Mouse (Mus musculus): ENCODE results near the gene Dusp3. TPM values are rescaled to one million over a fixed set of nuclear protein-coding genes. Genes with fewer than 3 reads are reported as not detected.

Dusp3 gene
- polyA plus RNA-seq, 1 experiment from 2014 or later: 16.0 TPM

DNA sequence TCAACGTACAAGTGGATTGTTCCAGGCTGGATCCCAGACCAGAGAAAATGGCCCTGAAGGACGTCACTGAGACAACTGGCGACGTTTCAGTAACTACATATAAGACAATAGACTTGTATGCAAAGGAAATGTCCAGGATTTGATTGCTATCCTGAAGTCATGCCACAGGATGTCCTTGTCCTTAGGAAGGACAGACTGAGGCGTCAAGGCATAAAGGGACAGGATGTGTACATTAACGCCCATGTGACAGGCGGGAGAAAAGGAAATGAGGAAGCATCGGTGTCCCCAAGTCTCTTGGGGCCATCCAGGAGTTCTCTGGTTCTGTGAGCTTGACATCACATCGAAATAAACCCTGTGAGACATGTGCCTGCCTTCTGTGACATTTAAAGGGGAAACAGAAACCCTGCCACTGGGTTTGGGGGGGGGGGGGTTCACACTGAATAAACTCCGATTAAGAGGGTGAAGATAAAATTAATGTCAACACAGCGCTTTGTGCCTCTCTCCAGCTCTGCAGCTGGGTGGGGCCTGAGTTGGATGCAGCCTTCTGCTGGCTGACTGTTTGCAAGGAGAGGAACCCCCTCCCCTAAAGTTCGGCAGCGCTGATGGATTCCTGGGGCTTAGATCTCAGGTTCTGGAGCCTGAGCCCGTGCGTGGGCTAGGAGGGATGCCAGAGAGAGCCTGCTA lies 22.3 kb upstream of the Dusp3 start:
- Histone ChIP-seq H3K27me3 (no peaks in the 10 kb centered on the region), H3K9ac (0 out of 2 replicates have a peak overlapping the region, but pooled peaks have one; percentile 3), H3K4me1 (replicated peaks) (peaks cover 25% of the 10 kb centered on the region), H3K36me3 (peaks cover 83% of the 10 kb centered on the region), H3K4me3 (no peak overlapping the region), H3K9me3 (no peaks in the 10 kb centered on the region), H3K27ac (peak overlapping the region; percentile 90), H3K4me2 (no peak overlapping the region)
- WGBS: 83% methylated on average over 15 of the region's 15 CpGs
- ATAC-seq (ENCODE audit: low FRiP score): no peak

DNA sequence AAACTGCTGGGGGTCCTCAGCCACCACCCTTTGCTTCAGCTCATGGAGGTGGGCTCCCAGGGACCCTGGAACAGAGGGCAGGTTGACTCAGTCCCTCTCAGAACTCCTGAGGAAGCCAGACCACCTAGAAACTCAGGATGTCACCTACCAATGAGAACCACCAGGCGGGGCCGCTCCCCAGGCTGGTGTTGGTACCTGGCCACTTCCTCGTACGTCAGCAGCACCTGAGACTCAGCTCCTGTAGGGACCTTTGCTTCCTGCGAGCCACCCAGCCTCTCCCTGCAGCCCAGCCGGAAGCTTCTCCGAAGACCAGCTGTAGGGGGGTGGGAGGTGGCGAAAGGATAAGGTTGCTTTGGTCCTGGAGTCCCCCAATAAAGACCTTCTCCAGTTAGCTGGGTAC lies 21.6 kb upstream of the Dusp3 start:
- H3K4me3 ChIP-seq: no peak overlapping the region
- WGBS: 94% methylated on average over 8 of the region's 8 CpGs
- no peak for ATAC-seq (ENCODE audit: low FRiP score)
- H3K4me2 ChIP-seq: no peak overlapping the region
- peaks cover 25% of the 10 kb centered on the region for H3K4me1 ChIP-seq (replicated peaks)
- no peak overlapping the region for H3K9ac ChIP-seq
- peaks cover 85% of the 10 kb centered on the region for H3K36me3 ChIP-seq
- no peaks in the 10 kb centered on the region for H3K9me3 ChIP-seq
- H3K27me3 ChIP-seq: no peaks in the 10 kb centered on the region
- no peak overlapping the region for H3K27ac ChIP-seq

DNA sequence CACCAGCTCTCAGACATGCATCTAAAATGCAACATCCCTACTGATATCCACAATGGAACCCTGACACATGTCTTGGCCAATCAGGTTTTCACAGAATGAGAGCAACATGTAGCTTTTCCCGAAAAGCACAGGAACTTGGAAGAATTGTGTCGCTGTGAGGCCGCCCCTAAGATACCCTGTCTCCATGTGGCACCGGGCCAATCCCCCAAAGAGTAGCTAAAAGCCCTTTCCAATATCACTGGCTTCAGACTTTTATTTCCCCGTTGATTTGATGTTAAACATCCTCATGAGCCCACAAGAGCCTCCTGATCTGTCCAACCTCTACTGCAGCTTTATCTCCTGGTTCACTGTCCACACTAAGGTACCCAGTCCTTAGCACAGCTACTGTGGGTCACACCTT lies 19.9 kb upstream of the Dusp3 start:
- 0 out of 2 replicates have a peak overlapping the region, but pooled peaks have one; percentile 8 for H3K27ac ChIP-seq
- 78% methylated on average over 5 of the region's 5 CpGs for WGBS
- H3K4me3 ChIP-seq: no peak overlapping the region
- H3K36me3 ChIP-seq: peaks cover 77% of the 10 kb centered on the region
- no peak overlapping the region for H3K4me2 ChIP-seq
- no peaks in the 10 kb centered on the region for H3K27me3 ChIP-seq
- ATAC-seq (ENCODE audit: low FRiP score): no peak
- H3K4me1 ChIP-seq (replicated peaks): peaks cover 25% of the 10 kb centered on the region
- no peak overlapping the region for H3K9ac ChIP-seq
- H3K9me3 ChIP-seq: no peaks in the 10 kb centered on the region

DNA sequence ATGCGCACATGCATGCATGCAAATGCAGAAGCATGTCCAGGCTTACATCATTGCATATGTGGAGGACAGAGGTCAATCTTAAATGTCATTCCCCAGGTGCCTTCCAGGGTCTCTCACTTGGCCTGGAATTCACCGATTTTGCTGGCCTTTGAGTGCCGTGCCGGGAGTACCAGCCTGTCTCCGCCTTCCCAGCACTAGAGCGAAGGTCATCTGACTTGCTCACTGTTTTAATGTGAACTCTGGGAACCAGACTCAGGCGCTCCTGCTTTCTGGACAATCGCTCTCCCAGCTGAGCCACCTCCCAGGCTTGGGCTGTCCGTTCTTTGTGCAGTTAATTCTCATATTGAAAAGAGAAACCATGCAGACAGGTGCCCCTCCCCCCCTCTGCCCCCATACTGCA lies 19.5 kb upstream of the Dusp3 start:
- Histone ChIP-seq H3K9me3 (no peaks in the 10 kb centered on the region), H3K4me1 (replicated peaks) (peaks cover 25% of the 10 kb centered on the region), H3K27ac (0 out of 2 replicates have a peak overlapping the region, but pooled peaks have one; percentile 8), H3K36me3 (peaks cover 78% of the 10 kb centered on the region), H3K9ac (no peak overlapping the region), H3K4me2 (no peak overlapping the region), H3K27me3 (no peaks in the 10 kb centered on the region), H3K4me3 (no peak overlapping the region)
- ATAC-seq (ENCODE audit: low FRiP score): no peak
- WGBS: 45% methylated on average over 9 of the region's 9 CpGs

DNA sequence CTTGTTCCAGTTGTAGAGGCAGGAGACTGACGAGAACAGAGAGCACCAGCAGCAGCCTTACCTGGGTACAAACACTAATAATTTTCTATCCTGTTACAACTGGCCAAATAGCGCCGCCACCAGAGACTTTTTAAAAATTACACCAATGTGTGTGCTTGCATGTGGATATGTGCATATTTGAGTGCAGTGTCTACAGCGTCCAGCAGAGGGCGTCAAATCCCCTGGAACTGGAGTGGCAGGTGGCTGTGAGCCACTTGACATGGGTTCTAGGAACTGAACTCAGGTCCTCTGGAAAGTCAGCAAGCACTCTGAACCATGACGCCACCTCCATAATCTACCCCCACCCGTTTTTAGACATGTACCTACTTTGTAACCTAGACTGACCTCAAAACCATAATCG lies 17.4 kb upstream of the Dusp3 start:
- 92% methylated on average over 8 of the region's 8 CpGs for WGBS
- Histone ChIP-seq H3K4me1 (replicated peaks) (peaks cover 11% of the 10 kb centered on the region; the same call in 1 of the 2 replicates), H3K36me3 (peaks cover 78% of the 10 kb centered on the region), H3K27ac (no peak overlapping the region), H3K27me3 (no peaks in the 10 kb centered on the region), H3K4me3 (no peak overlapping the region), H3K9me3 (no peaks in the 10 kb centered on the region), H3K4me2 (no peak overlapping the region), H3K9ac (no peak overlapping the region)
- ATAC-seq (ENCODE audit: low FRiP score): no peak

DNA sequence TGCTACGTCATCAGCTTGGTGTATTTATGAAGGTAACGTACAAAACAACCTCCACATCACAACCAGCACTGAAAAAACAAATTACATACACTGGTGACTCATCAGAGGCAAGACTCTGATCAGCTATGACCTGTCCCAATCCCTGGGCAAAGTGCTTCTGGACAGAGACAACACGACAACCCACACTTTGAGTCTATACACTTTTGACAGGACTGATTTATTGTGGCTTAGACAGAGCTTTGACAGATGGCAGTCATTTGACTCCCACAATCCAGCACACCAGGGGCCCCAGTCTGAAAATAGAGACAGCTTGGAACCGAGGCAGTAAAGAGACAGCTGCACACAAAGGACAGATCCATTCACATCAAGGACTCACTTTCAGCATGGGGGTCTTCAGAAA lies 12.7 kb upstream of the Dusp3 start:
- Histone ChIP-seq H3K27ac (0 out of 2 replicates have a peak overlapping the region, but pooled peaks have one; percentile 6), H3K9ac (no peak overlapping the region)
- no peak for ATAC-seq (ENCODE audit: low FRiP score)

DNA sequence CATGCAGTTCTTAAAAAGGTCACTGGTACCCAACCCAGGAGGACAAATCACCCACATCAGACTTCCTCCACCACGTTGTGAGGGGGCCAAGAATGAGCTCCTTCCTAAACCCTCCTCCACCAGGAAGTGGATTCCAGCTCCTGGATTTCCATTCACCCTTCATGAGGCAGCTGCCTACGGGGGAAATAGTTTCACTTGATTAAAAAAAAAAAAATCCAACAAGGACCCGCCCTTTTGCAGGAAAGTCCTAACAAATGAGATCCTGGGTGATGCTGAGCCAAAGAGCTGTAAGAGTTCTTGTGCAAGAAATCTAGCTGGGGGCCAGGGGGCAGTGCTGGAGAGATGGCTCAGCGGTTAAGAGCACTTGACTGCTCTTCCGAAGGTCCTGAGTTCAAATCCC lies 11.4 kb upstream of the Dusp3 start:
- WGBS: 53% methylated on average over 5 of the region's 5 CpGs
- no peak for ATAC-seq (ENCODE audit: low FRiP score)
- H3K4me2 ChIP-seq: no peak overlapping the region

More for the DNA sequence above, 12.7 kb upstream of the Dusp3 start:
- Histone ChIP-seq H3K4me2 (no peak overlapping the region), H3K27me3 (no peaks in the 10 kb centered on the region), H3K4me3 (no peak overlapping the region), H3K9me3 (no peaks in the 10 kb centered on the region), H3K4me1 (replicated peaks) (peaks cover 4% of the 10 kb centered on the region; the same call in 1 of the 2 replicates), H3K36me3 (peaks cover 45% of the 10 kb centered on the region)
- WGBS: 45% methylated on average over 4 of the region's 4 CpGs

DNA sequence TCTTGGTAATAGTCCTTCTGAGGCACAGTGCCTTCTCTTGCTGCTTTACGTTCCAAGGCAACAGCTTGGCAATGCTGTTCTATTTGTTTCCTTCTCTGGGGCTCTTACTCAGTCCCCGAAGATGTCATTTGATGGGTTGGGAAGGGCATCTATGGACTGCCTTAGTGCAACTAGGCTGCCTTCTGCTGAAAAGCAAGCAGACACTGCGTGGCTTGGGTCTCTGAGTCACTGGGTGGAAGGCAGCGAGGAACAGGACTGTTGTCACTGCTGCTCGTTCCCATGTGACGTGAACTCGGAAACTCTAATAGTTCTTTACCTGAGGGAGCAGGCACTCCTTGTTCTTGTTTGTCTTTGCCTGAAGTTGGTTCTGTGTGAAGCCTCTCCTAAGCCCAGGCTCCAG lies 9.1 kb upstream of the Dusp3 start:
- Histone ChIP-seq H3K9me3 (no peaks in the 10 kb centered on the region), H3K9ac (no peak overlapping the region), H3K4me1 (replicated peaks) (peaks cover 4% of the 10 kb centered on the region; the same call in 1 of the 2 replicates), H3K27me3 (no peaks in the 10 kb centered on the region), H3K27ac (no peak overlapping the region), H3K36me3 (peaks cover 19% of the 10 kb centered on the region), H3K4me3 (no peak overlapping the region), H3K4me2 (no peak overlapping the region)
- ATAC-seq (ENCODE audit: low FRiP score): no peak
- WGBS: 92% methylated on average over 7 of the region's 7 CpGs

More for the DNA sequence above, 11.4 kb upstream of the Dusp3 start:
- Histone ChIP-seq H3K36me3 (peaks cover 34% of the 10 kb centered on the region), H3K27ac (no peak overlapping the region), H3K4me1 (replicated peaks) (peaks cover 4% of the 10 kb centered on the region; the same call in 1 of the 2 replicates), H3K27me3 (no peaks in the 10 kb centered on the region), H3K9me3 (no peaks in the 10 kb centered on the region), H3K9ac (no peak overlapping the region), H3K4me3 (no peak overlapping the region)

DNA sequence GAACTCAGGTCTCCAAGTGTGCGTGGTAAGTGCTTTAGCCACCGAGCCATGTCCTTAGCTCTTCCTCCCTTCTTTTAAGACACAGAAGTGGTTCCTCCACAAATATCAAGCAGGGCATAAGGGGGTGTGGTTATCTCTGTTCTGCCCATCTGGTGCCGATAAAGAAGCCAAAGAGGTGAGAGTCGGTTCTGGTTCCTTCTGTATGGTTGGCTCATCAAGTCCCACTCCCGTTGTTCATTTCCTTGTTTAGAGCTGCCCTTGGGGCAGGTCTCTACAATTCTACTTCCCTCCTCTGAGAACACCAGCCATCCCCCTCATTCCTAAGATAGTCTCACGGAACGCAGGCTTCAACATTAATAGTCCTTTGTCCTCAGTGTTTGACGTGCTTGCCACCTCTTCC lies 7.3 kb upstream of the Dusp3 start:
- no peaks in the 10 kb centered on the region; the same call in 1 of the 2 replicates for H3K27me3 ChIP-seq
- H3K4me3 ChIP-seq: no peak overlapping the region
- 85% methylated on average over 8 of the region's 8 CpGs for WGBS
- H3K9me3 ChIP-seq: no peaks in the 10 kb centered on the region
- no peak for ATAC-seq (ENCODE audit: low FRiP score)
- H3K4me2 ChIP-seq: no peak overlapping the region
- H3K27ac ChIP-seq: no peak overlapping the region
- no peak overlapping the region for H3K9ac ChIP-seq
- H3K36me3 ChIP-seq: peaks cover 7% of the 10 kb centered on the region; the same call in 1 of the 2 replicates
- H3K4me1 ChIP-seq (replicated peaks): no peaks in the 10 kb centered on the region

DNA sequence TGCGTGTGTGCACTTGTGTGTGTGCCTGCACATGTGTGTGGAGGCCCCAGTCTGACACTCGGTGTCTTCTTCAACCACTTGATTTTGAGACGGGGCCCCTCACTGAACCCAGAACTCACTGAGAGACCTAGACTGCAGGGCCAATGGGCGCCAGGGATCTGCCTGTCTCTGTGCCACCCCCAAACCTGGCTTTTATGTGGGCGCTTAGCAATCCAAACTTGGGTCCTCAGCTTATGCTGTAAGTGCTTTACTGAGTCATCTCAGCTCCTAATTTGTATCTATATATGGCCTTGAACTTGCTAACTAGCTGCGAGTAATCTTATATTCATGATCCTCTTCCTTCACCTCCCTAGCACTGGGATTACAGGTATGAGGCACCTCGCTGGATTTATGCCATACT lies 5.6 kb upstream of the Dusp3 start:
- WGBS: 88% methylated on average over 7 of the region's 7 CpGs

DNA sequence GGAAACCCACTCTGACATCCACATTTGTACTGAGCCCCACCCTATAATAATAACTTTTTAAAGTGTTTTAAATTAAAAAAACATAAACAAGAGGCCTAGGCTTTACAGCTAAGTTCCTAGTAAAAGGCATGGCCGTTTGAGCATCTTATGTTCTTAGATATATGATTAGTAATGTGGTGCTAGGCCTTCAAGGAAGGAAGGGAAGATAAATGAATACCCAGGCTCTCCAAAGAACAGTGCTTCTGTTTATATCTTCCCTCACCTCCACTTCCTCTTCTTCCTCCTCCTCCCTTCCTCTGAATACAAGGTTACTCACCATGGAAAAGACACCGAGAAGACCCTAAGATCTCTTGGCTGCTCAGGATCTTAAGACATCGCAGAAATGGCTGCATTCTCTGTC lies 5.0 kb upstream of the Dusp3 start:
- Histone ChIP-seq H3K27me3 (peaks cover 7% of the 10 kb centered on the region; the same call in 1 of the 2 replicates), H3K36me3 (peaks cover 7% of the 10 kb centered on the region; the same call in 1 of the 2 replicates), H3K9me3 (no peaks in the 10 kb centered on the region), H3K27ac (no peak overlapping the region), H3K4me2 (no peak overlapping the region), H3K4me3 (no peak overlapping the region), H3K9ac (no peak overlapping the region), H3K4me1 (replicated peaks) (no peaks in the 10 kb centered on the region)
- ATAC-seq (ENCODE audit: low FRiP score): no peak
- 82% methylated on average over 3 of the region's 3 CpGs for WGBS

More for the DNA sequence above, 5.6 kb upstream of the Dusp3 start:
- Histone ChIP-seq H3K4me1 (replicated peaks) (no peaks in the 10 kb centered on the region), H3K4me3 (no peak overlapping the region), H3K36me3 (peaks cover 7% of the 10 kb centered on the region; the same call in 1 of the 2 replicates), H3K9me3 (no peaks in the 10 kb centered on the region), H3K9ac (no peak overlapping the region), H3K27ac (no peak overlapping the region), H3K27me3 (peaks cover 3% of the 10 kb centered on the region; the same call in 1 of the 2 replicates), H3K4me2 (no peak overlapping the region)
- no peak for ATAC-seq (ENCODE audit: low FRiP score)

DNA sequence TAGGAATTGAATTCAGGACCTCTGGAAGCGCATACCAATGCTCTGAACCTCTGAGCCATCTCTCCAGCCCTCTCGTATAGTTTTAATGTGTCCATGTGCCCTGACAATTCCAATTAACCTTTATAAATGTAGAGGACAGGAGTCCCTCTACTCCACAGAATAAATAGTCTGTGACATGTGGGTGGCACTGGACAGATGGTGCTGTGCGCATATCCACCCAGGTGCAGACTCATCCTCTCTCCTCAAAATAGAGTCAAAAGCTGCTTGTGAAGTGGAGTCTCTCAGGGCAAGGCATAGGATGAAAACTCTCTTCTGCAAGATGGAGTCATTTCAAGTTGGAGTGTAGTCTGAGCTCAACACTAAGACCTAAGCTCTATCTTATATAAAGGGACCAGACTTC lies 3.4 kb upstream of the Dusp3 start:
- Histone ChIP-seq H3K4me2 (no peak overlapping the region), H3K36me3 (no peaks in the 10 kb centered on the region), H3K4me3 (no peak overlapping the region), H3K27ac (no peak overlapping the region), H3K9ac (no peak overlapping the region), H3K27me3 (peaks cover 7% of the 10 kb centered on the region), H3K9me3 (no peaks in the 10 kb centered on the region), H3K4me1 (replicated peaks) (peaks cover 7% of the 10 kb centered on the region; the same call in 1 of the 2 replicates)
- no peak for ATAC-seq (ENCODE audit: low FRiP score)
- WGBS: 81% methylated on average over 3 of the region's 3 CpGs

DNA sequence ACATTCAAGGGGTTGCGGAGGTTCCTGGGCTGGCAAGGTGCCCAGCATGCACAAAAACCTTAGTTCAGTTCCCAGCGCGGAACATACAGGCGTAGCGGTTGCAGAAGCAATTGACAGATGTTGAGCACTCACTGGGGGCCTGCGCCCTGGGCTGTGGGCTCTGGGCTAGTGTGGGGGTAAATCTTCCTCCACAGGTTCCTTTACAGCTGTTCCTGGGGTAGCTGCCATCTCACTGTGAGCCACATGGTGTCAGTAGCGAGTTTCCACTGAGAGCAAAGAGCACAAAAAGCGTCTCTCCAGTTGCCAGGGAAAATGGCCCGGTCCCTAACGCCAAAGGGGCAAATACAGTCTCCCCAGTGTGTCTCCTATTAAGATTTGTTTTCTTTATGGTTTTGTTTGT lies 823 bp downstream of the Dusp3 start:
- H3K4me3 ChIP-seq: no peak overlapping the region
- H3K36me3 ChIP-seq: no peaks in the 10 kb centered on the region
- ATAC-seq (ENCODE audit: low FRiP score): no peak
- peaks cover 29% of the 10 kb centered on the region for H3K4me1 ChIP-seq (replicated peaks)
- no peaks in the 10 kb centered on the region for H3K9me3 ChIP-seq
- H3K27me3 ChIP-seq: peaks cover 7% of the 10 kb centered on the region
- 7% methylated on average over 10 of the region's 10 CpGs for WGBS
- H3K27ac ChIP-seq: no peak overlapping the region
- H3K9ac ChIP-seq: no peak overlapping the region
- no peak overlapping the region for H3K4me2 ChIP-seq

Data from hindbrain, embryonic 13.5 days (tissue).